Mouse (Mus musculus) right cerebral cortex, postnatal 14 days (tissue): ENCODE data around the gene Gpc6.

ENCODE experiments used
- DNase-seq: peaks from one replicate; pipeline ENCODE4 v3.0.0; 2022

Gene Gpc6

DNA sequence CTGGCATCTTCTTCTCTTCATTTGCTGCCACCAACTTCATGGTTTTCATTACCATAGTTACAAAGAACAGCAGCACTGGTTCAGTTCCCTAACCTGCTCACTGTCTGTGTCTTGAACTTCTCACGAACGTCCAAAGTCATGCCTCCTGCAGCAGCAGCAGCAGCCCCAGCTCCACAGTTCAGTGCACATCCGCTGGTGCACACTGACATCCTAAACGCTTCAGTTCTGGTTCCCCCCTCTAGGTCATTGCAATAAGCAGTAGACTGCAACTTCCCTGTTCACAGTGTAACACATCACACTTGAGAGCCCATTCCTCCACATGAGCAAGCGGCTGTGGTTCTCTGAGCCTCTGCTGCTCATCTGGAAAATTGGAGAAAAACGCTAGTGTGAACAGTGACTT is 573.7 kb downstream of the Gpc6 start:
- no peak for DNase-seq

DNA sequence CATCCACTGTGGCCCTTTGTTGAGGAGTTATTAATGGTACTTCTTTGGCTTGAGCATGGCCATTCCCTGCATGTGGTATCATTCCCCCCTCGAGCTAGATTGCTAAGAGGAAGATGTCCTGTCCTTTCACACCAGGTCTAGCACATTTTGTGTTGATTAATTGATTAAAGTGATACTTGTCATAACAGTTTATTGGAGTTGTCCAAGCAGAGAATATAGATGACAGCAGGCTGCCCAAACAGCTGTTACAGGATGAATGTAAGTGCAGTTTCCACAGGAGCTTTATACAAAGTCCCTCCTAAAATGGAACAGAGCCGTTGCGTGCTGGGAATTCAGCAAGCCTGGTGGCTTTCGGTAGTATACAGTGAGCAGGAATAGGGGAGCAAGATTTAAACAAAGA is 574.2 kb downstream of the Gpc6 start:
- DNase-seq = no peak

DNA sequence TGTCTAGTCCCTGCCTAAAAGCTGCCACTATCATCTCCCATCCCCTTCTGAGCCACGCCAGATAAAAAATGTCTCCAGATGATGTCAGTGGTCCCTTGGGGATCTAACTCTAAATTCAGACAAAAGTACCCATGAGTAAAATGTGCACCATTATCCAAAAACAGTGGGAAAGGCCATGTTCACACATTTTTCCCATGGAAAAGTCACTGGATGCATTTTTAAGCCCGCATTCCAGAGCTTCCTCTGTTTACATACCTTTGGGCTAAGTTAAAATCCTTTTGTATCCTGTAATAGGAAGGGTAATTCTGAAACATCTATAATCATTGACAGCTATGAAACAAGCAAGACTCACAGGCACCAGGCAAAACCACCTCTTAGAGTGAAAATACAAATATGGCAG is 589.7 kb downstream of the Gpc6 start:
- DNase-seq = no peak

GRCm38 (mm10) chr14:117519574-117519973 is 594.5 kb downstream of the Gpc6 start:
- DNase-seq = peak; percentile 14

GRCm38 (mm10) chr14:117520706-117521105 is 595.6 kb downstream of the Gpc6 start:
- no peak for DNase-seq

- no peak for DNase-seq
Measured at GRCm38 (mm10) chr14:117525133-117525532, 600.0 kb downstream of the Gpc6 start.

GRCm38 (mm10) chr14:117527053-117527452 is 601.9 kb downstream of the Gpc6 start:
- no peak for DNase-seq

GRCm38 (mm10) chr14:117529439-117529838 is 604.3 kb downstream of the Gpc6 start:
- DNase-seq = no peak

GRCm38 (mm10) chr14:117552776-117553175 is 627.7 kb downstream of the Gpc6 start:
- DNase-seq = no peak

GRCm38 (mm10) chr14:117556715-117557320 is 631.7 kb downstream of the Gpc6 start:
- DNase-seq = no peak

DNA sequence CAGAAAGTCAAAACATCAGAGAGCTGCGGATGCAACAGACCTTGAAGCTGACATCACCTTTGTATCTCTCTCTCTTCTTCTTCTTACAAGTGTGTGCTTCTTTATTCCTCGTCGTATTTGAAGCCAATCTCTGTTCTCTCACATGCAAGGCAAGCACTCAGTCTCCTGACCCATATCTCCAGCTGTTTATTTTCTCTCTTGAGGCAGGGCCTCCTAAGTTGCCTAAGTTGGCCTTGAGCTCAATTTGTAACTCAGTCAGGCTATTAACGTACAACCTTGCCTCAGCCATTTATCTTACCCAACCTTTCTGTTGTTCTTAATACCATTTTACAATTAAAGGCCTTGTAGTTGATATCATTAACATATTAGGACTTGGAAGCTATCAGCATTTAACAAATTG is 637.0 kb downstream of the Gpc6 start:
- no peak for DNase-seq

GRCm38 (mm10) chr14:117569278-117569677 is 644.2 kb downstream of the Gpc6 start:
- DNase-seq = no peak

GRCm38 (mm10) chr14:117572213-117572612 is 647.1 kb downstream of the Gpc6 start:
- peak; percentile 13 for DNase-seq

DNA sequence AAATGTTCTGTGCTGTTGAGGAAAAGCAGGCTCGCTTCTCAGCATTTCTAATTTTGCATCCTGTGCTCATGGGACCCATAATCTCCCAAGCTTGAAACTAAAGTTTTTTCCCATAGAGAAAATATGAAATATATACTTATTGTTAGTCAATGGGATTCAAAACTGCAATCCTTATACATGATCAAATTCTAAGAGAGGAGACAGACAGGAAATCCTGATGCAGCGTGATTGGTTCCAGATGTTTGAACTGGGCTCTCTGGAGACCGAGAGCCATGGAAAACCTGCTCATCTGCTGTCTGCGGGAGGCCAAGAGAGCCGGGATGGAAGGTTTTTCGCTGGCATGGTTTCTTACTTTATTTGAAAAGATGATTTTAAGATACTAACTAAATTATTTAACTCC is 649.1 kb downstream of the Gpc6 start:
- DNase-seq = no peak

DNA sequence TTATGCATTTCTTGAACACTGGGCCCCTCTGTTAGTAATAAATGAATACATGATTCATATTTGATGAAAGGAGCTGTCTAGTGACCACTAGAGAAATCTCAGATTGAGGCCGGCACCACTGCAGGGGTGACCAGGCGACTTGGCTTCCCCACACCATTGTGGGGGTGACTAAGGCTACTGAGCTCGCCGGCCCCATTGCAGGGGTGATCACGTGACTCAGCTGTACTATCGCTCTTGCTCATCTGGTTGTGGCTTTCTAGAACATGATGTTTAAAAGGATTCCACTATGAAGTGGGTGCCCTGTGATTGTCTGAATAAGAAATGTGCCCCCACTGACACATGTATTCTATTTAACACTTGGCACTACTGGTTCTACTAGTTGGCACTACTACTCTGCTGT is 656.6 kb downstream of the Gpc6 start:
- DNase-seq = no peak

GRCm38 (mm10) chr14:117599758-117600157 is 674.6 kb downstream of the Gpc6 start:
- no peak for DNase-seq

DNA sequence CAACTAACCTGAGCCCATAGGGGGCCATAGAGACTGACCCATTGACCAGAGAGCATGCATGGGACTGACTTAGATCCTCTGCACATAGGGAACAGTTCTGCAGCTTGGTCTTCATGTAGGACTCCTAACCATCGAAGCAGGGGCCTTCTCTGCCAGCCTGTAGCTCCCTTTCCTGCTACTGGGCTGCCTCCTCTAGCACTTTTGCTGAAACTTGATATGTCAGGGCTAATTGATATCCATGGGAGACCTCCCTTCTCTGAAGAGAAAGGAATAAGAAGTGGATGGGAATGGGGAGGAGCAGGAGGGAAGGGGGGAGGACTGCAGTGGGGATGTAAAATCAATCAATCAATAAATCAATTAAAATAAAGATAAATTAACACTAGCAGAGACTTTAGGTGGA is 678.7 kb downstream of the Gpc6 start:
- no peak for DNase-seq

GRCm38 (mm10) chr14:117605750-117606149 is 680.6 kb downstream of the Gpc6 start:
- DNase-seq = no peak

DNA sequence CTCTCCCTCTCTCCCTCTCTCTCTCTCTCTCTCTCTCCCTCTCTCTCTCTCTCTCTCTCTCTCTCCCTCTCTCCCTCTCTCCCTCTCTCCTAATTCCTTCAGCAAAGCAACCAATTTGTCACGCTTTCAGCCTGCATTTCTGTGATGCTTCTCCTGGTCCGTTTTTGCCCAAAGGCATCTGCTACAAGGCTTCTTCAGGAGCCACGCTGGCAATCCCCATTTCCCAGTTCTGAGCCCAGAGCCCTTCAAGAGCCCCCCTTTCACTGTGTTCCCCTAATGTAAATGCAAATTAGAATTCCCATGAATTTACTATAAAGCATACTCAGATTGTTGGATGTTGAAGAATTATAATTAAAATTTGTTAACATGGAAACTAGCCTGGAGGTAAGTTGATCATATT is 686.0 kb downstream of the Gpc6 start:
- no peak for DNase-seq

GRCm38 (mm10) chr14:117625100-117625710 is 700.1 kb downstream of the Gpc6 start:
- DNase-seq = no peak

- DNase-seq = no peak
Measured at GRCm38 (mm10) chr14:117634238-117634940, 709.3 kb downstream of the Gpc6 start.

GRCm38 (mm10) chr14:117641853-117642252 is 716.7 kb downstream of the Gpc6 start:
- no peak for DNase-seq

- no peak for DNase-seq
Measured at GRCm38 (mm10) chr14:117643069-117643468, 718.0 kb downstream of the Gpc6 start.

GRCm38 (mm10) chr14:117648199-117648960 is 723.3 kb downstream of the Gpc6 start:
- DNase-seq = no peak
